Mouse (Mus musculus): ENCODE data around the gene Rgs8. TPM values are rescaled to one million over a fixed set of nuclear protein-coding genes. Genes with fewer than 3 reads are reported as not detected.

Gene Rgs8
- total RNA-seq, 2 experiments from 2014 or later = 37.6 to 39.6 TPM

DNA sequence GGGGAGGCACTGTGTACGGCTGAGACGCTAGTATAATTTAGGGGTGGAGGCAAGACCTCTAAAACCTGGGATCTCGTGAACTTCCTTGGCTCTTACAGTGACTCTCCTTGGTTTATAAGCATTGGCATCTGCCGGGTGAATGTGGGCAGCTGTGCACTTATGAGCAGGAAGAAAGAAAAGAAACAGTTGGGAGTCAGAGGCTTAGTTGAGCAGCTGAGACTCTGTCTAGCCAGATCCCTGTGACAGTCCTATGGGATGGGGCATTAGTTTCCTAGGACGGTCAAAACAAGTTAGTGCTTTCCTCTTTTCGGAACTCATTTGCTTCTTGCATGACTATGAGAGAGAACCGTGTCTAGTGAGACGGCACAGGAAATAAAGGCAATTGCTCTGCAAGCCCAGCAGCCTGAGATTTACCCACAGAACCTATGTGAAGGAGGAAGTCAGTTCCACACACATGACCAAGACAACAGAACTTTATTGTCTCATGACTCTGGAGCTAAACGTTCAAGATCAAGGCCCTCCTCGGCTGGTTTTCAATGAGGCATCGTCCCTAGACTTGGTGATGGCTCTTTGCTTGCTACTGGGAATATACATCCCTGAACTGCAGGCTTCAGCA is 47.7 kb downstream of the Rgs8 start:
- DNase-seq (ENCODE audit: low spot score in 2 of 2) = no peak
- intact Hi-C loops (cut with DNase I) = no loop called here

DNA sequence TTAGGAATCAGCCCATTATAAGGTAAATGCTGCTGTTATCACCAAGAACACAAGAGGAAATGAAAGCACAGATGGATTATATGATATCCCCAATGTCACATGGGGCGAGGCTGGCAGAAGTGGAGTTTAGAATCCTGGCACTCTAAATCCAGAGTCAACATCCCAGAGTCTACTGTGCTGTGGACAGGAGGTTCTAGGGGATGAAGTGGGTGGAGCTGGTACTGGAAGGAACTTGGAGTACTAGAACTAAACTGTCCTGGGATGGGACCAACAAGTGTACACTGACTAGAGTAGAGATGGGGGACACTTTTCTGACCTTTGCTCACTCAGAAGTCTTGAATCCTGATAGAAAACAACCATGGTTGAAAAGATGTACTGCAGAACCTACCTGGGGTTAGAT is 48.6 kb downstream of the Rgs8 start:
- DNase-seq (ENCODE audit: low spot score in 2 of 2) = no peak
- intact Hi-C loops (cut with DNase I) = no loop called here

DNA sequence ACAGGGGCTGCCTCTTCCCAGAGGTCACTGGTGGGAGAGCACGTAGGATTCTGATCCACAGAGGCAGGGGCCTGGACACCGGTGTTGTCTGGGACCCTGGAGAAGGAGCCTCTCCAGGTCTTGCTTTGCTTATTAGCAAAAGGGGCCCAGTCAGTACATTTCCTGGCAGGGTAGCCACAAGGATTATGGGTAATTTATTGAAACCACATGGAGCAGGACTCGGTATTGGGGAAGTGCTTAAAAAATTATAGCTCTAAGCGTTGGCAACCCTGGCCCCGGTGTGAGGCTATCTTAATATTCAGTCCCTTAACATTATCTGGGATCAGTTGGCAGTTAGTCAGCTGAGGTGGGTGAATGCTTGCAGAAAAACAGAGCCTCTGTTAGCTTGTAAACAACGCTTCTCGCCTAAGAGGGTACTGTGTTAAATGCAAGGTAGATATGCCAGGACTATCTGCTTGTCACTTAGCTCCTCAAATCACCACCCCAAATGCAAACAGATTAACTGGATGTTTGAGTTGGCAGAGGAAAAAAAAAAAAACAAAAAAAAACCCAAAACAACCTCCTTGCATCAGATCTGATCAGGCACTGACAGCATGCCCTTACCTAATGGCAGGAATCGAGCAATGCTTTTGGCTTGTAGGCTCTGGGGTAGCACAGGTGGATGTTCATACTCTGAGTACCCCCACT is 49.5 kb downstream of the Rgs8 start:
- intact Hi-C loops (cut with DNase I) = no loop called here
- DNase-seq (ENCODE audit: low spot score in 2 of 2) = no peak

DNA sequence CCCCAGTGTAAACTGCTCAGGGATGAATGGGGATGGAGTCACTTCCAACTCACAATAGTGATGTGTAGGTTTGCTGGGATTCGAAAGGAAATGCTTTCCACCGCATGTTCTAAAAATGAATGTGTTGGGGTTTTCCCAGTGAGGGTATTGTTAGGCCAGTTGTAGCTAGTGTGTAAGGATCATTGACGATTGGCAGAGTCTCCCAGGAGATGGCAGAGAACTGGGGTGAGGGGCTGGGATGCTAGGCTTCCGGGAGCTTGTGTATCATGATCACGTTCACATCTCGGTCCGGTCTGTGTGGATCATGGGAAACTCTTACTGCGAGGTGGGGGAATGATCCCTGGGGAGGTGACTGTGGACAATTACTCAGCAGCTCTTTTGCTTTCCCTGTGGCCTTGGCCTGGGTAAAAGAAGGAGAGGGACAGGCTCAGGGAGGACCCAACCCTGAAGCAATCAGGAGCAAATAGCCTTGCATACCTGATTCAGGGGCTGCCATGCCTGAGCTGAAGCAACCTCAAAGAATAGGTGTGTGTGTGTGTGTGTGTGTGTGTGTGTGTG is 50.1 kb downstream of the Rgs8 start:
- intact Hi-C loops (cut with DNase I) = no loop called here
- no peak for DNase-seq (ENCODE audit: low spot score in 2 of 2)

DNA sequence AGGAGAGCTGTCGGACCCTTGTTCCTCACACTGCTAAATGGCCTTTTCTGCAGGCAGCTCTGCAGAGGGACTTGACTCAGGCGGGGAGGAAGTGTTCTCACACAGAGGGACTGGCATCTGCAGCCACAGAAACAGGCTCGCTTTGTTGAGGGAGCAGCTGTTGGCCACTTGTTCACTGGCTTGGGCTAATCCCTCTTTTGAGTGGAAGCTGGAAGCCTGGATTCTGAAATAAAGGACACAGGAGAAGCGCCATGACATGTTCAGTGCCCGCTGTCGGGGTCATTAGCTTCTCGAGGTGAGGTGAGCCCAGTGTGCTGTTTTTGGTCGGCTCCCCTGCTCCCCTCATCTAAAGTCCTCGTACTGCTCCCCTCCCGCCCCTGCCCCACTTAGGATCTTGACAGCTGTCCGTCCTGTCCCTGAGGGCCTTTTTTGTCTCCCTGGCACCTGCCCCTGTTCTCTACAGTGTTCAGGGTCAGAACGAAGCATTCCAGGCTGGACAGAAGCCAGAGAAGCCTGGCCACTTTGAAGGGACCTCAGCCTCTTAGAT is 50.7 kb downstream of the Rgs8 start:
- DNase-seq (ENCODE audit: low spot score in 2 of 2) = peak; percentile 46 to 71
- intact Hi-C loops (cut with DNase I) = no loop called here

DNA sequence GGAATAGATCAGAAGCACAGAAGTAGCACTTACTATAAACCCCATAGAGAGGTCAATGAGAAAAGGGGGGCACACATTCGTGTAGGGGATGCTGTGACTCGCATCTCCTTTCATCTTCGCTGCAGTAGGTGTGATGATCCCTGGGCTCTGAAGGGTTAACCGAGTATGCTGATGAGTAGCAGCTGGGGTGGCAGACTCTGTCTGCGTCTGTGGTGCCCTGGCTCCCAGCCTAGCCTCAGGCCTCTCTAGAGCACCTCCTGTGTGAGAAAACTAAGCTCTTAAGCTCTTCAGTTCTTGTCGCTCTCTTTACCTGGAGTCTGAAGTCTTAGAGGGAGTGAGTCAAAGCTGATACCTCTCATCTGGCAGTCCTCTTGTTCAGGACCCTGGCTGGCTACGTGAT is 51.3 kb downstream of the Rgs8 start:
- intact Hi-C loops (cut with DNase I) = no loop called here
- DNase-seq (ENCODE audit: low spot score in 2 of 2) = no peak

DNA sequence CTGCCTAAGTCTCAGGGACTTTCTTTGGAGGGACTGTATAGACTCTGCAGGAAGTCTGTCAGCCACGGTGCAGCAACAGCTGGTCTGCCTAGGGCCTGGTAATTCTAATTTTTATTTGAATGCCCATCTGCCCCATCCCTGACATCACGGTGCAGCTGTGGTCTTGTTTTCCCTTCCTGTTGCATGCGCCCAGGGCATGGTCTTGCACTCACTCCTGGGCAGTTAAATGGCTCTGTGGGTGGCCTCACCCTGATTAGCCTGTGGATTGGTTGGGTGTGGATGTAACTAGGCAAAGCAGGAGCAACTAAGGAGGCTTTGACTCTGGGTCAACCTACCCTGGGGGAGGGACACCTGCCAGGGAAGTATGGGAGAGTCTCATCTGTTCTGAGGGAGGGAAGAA is 52.2 kb downstream of the Rgs8 start:
- intact Hi-C loops (cut with DNase I) = no loop called here
- DNase-seq (ENCODE audit: low spot score in 2 of 2) = no peak

DNA sequence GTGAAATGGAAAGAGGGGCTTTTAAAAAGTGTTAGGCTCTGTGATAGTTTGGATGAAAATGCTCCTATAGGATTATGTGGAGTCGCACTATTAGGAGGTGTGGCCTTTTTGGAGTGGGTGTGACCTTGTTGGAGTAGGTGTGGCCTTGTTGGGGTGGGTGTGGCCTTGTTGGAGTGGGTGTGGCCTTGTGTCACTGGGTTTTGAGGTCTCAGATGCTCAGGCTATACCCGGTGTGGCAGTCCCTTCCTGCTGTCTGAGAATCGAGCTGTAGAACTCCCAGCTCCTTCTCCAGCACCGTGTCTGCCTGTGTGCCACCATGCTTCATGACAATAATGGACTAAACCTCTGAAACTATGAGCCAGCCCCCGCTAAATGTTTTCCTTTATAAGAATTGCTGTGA is 55.8 kb downstream of the Rgs8 start:
- intact Hi-C loops (cut with DNase I) = no loop called here
- DNase-seq (ENCODE audit: low spot score in 2 of 2) = no peak

DNA sequence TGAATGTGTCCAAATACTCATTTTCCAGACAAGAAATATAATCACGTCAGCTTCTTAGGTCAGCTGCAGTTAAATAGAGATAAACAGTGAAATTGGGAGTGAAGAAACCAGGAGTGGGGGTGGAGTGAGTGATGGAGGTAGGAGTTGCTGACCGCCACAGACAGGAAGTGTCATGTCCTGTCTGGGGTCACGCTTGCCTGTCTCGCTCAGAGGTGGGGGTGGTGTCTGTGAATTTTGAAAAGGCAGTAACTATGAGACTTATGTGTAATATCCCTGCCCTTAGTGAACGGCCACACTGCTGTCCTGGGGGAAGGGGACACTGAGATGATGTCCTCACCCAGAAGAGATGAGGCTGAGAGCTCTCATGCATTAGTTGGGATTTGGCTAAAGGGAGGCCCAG is 56.6 kb downstream of the Rgs8 start:
- no peak for DNase-seq (ENCODE audit: low spot score in 2 of 2)
- intact Hi-C loops (cut with DNase I) = no loop called here

DNA sequence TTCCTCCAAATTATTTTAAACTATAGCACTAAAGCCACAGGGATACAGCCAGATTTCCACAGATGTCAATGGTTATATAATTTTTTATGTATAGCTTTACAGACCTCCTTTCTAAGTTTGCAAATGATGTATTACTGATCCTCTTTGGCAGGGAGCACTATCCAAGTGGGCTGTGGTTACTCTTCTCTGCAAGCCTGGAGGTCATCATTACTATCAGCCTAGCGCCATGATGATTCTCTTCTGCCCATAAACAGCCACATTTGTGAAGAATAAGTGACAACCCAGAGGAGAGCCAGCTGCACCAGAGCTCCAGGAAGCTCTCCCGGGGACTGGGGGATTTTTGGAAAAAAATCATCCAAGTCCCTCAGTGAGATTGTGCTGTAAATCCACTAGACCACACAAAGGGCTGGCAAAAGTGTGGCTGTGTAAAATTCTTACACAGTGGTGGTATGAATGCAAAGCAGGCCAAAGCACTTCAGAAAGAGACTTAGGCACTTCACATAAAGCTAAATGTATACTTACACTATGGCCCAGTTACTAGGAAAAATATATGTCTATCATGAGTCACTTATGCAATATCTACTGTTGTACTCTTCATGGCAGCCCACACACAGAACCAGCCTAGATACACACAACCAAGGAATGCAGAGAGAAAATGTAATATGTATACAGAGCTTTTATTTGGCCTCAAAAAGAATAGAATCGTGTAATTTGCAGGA is 58.9 kb downstream of the Rgs8 start:
- no peak for DNase-seq (ENCODE audit: low spot score in 2 of 2)
- intact Hi-C loops (cut with DNase I) = no loop called here

DNA sequence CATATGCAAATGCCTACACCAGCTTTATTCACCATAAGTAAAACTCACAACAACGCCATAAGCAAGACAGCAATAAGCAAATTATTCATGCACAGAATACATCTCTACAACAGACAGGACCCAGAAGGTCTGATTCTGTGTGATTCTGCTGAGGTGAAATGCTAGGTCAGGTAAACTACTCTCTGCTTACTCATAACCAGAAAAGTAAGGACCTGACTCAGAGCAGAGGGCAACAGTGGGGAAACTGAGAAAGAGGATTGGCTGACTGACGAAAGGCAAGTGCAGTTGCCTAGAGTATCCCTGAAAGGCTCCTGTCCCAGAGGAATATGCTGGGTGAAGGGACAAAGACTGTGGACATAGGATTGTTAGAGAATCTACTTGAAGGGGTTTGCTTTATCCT is 59.8 kb downstream of the Rgs8 start:
- intact Hi-C loops (cut with DNase I) = no loop called here
- no peak for DNase-seq (ENCODE audit: low spot score in 2 of 2)

DNA sequence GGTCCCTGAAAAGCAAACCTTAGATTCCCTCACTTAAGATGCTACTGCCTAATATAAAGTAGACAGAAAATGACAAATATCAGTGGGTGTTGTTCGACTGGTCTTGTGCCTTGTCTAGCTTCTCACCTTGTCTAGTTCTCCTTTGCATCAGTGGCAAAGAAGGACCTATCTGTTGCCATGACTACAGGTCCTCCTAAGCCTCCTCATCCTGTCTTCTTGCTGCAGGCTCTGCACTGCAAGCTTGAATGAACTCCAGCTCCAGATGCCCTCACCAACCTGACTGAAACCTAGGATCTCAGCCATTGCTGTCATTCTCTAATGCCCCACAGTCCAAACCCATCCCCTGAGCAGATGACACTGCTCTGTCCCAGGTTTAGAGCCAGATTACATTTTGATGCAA is 65.2 kb downstream of the Rgs8 start:
- intact Hi-C loops (cut with DNase I) = no loop called here
- DNase-seq (ENCODE audit: low spot score in 2 of 2) = no peak

DNA sequence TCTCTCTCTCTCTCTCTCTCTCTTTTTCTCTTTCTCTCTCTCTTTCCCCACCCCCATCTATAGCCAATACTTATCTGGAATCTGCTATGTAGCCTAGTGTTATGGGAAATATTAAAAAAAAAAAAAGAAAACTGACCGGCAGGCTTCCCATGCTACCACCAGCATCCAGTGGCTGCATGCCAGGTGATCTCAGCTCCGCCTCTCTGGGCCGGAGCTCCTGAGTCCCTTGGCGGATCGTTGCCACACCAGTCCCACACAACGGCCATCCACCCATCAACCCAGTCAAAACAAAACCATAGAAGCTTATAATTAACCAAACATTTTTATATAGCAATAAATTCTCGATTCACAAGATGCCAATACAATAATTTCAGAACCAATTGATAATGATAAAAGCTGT is 68.1 kb downstream of the Rgs8 start:
- intact Hi-C loops (cut with DNase I) = no loop called here
- DNase-seq (ENCODE audit: low spot score in 2 of 2) = no peak

DNA sequence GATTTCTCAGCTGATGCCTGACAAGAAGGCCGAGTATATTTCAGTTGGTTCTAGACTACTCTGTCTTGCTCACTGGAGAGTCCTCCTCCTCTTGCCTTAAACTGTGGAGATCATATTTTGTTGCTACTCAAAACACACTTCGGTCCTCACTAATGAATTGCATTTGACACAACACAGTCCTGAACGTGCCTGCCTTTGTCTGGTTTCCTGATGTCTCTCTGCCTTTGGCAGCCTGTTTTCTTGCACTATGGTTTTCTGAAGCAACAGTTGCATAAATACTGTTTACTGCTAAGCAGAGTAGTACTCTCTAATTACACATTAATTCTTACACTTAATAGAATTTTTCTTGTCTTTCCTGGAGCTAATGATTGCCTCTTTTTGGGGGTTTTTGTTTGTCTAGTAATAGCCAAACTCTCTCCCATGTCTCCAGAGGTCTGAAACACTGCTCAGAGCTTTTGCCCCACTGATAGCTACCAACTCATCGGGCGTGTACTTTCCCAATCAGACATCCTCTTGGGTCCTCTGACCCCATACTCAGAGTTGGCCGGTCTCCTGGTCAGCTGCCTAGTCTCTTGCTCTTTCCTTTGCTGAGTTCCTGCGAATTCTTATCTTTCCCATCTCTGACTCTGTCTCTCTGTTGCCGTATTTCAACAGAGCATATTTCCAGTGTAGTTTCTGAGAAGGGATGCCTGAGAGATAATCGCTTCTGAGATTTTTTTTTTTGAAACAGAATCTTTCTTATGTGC is 68.9 kb downstream of the Rgs8 start:
- intact Hi-C loops (cut with DNase I) = no loop called here
- no peak for DNase-seq (ENCODE audit: low spot score in 2 of 2)

DNA sequence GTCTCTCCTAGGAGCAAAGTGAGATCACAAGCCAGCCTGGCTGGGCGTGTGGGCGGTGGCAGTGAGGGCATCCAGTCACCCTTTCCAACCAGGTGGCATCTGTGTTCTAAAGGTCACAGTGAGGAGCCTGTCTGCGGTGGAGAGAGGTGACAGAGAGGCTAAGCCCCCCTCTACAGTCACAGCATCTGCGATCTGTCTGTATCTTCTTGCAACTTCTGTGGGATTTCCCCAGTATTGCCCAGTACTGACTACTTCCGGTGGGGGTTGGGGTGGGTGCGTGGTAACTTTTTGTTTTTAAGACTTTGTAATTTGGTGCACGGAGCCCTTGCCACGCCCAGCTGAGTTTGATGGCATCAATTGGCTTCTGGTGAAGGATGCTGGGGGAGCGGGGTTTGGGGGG is 70.6 kb downstream of the Rgs8 start:
- intact Hi-C loops (cut with DNase I) = no loop called here
- no peak for DNase-seq (ENCODE audit: low spot score in 2 of 2)

DNA sequence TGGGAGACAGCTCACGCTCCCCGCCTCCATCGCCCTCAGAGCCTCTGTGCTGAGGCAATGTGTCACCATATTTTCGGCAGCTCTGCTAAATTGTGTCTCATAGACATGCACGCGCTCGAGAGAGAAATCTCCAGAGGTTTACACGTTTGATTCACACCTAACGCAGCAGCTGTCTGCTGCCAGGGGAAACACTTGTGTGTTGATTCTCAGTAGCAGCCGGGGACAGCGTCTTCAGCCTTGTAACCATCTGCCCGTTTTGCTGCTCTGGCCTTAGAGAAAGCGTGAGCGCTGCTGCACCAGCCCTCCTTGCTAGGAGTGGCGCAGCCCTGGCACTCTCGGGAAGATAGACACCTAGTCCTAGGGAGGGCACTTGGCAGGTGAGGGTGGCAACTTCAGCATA is 73.8 kb downstream of the Rgs8 start:
- intact Hi-C loops (cut with DNase I) = no loop called here
- peak in 1 of 2 experiments; percentile 66 for DNase-seq (ENCODE audit: low spot score in 2 of 2)

DNA sequence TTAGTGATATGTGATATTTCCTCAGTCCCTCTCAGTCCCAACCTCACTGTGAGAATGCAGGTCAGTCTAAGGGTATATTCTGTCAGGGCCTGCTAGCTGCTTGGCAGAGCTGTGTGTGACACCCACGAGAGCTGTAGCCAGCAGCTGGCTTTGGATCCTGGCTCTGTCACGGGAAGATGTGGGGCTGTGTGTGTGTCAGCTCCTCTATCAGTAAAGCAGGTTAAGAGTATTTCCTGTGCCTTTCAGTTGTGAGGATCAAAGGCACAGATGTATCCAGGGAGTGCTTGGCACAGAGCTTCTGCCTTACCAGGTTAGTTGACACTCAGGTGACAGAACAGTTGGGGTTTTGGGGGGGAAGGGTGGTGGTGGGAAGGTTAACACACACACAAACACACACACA is 77.0 kb downstream of the Rgs8 start:
- intact Hi-C loops (cut with DNase I) = no loop called here
- no peak for DNase-seq (ENCODE audit: low spot score in 2 of 2)

DNA sequence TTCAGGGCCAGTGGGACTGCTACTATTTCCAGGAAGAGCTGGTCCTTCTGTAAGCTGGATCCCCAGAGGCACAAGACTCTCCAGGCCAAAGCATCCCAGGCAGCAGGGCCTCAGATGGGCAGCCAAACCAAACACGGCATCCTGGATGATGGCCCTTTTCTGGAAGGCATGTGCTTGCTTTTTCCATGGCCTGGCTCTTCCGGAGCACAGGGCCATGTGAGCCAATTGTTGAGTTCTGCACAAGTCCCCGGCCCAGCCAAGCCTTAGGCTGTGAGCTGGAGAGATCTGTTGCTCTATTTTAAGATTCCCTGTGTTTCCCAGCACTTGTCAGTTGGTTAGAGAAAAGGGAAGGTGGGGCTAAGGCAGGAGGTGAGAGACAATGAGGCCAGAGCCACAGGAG is 77.8 kb downstream of the Rgs8 start:
- intact Hi-C loops (cut with DNase I) = no loop called here
- DNase-seq (ENCODE audit: low spot score in 2 of 2) = no peak

DNA sequence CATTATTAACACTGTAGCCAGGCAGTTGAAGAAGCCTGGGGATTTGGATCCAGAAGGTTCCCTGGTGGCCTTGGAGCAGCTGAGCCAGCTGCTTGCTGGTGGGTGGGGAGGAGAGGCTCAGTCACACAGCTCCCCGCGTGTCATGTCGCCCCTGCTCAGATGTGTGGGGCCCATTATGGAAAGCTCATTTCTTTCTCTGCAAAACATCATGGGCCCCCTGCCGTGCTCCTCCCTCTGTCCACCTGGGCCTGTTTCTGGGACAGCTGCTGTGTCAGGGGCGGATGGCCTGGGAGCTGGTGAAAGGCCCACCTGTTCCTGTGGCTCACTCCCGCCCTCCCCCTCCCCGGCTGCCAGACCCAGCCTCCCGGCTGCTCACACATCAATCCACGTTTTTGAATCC is 80.4 kb downstream of the Rgs8 start:
- intact Hi-C loops (cut with DNase I) = no loop called here

DNA sequence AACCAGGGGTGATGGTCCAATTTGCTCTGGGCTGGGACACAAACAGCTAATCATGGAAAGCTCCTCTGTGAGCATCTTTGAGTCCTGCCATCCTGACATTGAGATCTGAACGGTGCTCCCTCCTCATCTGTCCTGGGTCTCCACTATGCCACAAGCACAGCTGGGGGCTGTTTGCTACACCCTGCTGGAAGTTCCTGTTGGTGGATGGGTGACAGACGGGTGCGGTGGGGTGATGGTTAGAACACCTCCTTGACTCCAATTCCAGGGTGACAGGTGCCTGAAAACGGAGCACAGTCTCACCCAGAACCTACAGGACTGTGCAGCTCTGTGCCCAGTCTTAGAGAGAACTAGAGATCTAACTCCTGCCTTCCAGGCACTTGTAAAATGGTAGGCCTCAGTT is 82.0 kb downstream of the Rgs8 start:
- intact Hi-C loops (cut with DNase I) = no loop called here
- DNase-seq (ENCODE audit: low spot score in 2 of 2) = no peak

More for the DNA sequence above, 80.4 kb downstream of the Rgs8 start:
- DNase-seq (ENCODE audit: low spot score in 2 of 2) = no peak

All from left cerebral cortex, postnatal 14 days (tissue).